Mouse (Mus musculus): ENCODE data around the gene Flnb. TPM values are rescaled to one million over a fixed set of nuclear protein-coding genes. Genes with fewer than 3 reads are reported as not detected.
A peak's percentile ranks its signal among the peaks of the same experiment; 100 is the strongest.

Flnb gene
- polyA plus RNA-seq, 2 experiments from 2014 or later, result 5.1 to 6.6 TPM

GRCm38 (mm10) chr14:7863871-7864505, 46.2 kb downstream of the Flnb start:
- ATAC-seq, result no peak

GRCm38 (mm10) chr14:7864506-7864899, 46.7 kb downstream of the Flnb start:
- no peak for ATAC-seq

GRCm38 (mm10) chr14:7867224-7867623, 49.5 kb downstream of the Flnb start:
- ATAC-seq, result no peak

GRCm38 (mm10) chr14:7867841-7868240, 50.1 kb downstream of the Flnb start:
- no peak for ATAC-seq

GRCm38 (mm10) chr14:7869796-7870195, 52.0 kb downstream of the Flnb start:
- no peak for ATAC-seq

DNA sequence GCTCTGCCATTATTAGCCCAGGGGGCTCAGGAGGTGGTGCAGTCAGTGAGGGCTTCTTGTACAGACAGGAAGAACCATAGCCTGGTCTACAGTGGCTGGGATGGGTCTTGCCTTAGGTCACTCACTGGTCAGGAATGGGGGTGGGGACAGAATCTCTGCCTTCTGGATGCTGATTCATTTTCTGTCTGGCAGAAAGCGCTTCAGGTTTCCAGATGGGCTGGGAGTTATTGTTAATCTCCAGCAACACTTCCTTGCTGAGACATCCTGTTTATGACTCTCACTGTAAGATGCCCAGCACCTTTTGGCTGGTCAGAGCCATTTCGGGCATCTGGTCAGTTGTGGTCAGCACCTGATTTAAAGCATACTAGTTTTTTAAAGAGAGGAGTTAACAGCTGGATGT, 55.8 kb downstream of the Flnb start:
- ATAC-seq, result no peak

DNA sequence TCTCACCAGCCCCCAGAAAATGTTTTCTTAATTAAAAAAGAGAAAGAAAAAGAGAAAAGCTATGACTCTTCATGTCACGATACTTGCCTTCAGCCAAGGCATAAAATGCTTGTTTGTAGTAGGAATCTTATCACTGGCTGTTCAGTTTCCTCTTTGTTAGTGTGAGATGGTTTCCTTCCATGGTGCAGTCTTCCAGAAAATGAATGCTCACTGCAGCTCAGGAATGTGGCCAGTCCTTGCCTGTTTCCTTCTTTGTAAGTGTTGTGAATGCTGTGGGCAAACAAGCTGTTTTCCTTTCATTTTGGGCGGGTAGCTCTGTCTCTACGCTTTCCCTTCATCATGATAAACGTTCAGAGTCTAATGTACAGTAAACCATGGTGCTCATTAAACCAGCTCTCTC, 56.7 kb downstream of the Flnb start:
- ATAC-seq, result no peak

- ATAC-seq, result no peak
Observed at GRCm38 (mm10) chr14:7877957-7878356, 60.2 kb downstream of the Flnb start.

- no peak for ATAC-seq
Observed at GRCm38 (mm10) chr14:7880389-7880788, 62.6 kb downstream of the Flnb start.

- ATAC-seq, result no peak
Observed at GRCm38 (mm10) chr14:7881533-7881932, 63.8 kb downstream of the Flnb start.

DNA sequence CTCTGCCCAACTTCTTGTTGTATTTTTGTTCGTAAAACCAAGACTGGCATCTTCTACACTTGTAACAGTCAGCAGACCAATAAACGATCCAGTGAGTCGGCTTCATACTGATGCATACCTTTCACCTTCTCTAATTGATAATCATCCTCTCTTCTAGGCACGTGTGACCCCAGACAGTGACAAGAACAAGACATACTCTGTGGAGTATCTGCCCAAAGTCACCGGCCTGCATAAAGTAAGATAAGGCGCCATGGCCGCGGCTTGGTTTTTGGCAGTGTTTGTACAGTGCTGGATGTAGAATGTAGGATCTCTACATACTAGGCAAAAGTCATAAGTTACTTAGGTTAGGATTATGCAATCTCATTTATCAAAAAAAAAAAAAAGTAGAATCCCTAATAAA, 64.3 kb downstream of the Flnb start:
- ATAC-seq, result no peak

- no peak for ATAC-seq
Observed at GRCm38 (mm10) chr14:7884158-7884557, 66.4 kb downstream of the Flnb start.

DNA sequence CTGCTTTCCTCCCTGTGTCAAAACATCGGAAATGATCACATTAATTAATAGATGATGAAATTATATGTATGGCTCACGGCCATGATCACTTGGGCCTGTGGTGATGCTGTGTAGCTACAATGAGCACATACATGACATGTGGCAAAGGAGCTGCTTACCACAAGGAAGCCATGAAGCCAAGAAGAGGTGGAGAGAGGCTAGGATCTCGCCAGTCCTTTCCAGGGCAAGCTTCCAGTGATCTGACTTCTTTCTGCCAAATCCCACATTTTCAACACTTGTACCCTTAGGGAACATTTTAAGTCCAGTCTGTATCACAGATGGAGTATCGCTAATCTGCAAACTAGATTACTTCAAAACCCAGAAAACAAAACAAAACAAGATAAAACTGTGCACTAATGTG, 67.1 kb downstream of the Flnb start:
- ATAC-seq, result no peak

DNA sequence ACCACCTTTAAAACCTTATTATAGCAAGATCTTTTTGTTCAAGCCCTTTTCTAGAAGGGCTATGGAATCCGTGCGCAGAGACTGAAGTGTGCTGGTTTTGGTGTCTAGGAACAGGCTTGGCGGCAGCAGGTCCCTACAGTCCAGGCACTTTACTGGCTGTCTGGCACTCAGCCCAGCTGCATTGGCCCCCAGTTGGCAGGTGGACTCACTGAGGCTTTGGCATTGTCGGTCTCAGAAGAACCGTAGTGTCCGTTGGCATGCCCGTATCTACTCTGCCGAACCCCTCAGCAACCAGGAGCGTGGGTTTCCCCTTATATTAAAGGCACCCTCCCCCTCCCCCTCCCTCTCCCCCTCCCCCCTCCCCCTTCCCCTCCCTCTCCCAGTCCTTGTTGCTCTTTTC, 67.8 kb downstream of the Flnb start:
- ATAC-seq, result no peak

DNA sequence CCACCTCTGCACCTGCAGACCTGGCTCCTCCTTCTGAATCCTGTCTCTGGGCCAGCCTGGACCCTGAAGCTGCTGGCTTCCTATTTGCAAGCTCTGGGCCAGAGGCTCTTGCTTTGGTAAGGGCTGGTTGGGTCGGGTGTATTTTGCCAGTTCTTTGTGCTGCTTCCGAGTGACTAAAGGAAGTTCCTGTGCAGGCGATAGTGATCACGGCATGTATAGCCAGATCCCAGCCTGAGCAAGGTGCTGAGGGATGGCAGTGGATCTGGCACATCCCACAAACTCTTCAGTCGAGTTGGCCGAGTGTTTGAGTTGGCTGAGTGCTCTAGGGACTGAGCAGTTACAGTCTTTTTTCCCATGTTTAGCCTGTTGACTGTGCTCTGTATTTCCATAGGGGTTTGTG, 68.3 kb downstream of the Flnb start:
- no peak for ATAC-seq

- no peak for ATAC-seq
Observed at GRCm38 (mm10) chr14:7887171-7887570, 69.4 kb downstream of the Flnb start.

DNA sequence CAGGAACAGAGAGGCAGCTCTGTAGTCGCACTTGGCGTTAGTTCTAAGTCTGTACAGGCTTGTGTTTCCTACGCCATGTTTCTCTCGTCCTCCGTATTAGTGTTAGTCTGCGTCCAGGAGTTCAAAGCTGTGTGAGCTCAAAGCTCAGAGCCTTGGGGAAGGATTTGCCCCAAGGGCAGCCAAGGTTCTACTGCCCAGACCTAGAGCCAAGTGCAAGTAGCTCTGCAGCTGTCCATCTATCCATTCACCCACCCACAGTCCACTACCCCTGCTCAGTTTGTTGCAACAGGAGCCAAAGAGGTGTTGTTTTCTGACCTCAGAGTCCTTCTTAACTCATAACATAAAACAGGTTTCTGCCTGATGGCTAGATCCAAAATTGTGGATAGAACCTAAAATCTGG, 70.5 kb downstream of the Flnb start:
- ATAC-seq, result no peak

DNA sequence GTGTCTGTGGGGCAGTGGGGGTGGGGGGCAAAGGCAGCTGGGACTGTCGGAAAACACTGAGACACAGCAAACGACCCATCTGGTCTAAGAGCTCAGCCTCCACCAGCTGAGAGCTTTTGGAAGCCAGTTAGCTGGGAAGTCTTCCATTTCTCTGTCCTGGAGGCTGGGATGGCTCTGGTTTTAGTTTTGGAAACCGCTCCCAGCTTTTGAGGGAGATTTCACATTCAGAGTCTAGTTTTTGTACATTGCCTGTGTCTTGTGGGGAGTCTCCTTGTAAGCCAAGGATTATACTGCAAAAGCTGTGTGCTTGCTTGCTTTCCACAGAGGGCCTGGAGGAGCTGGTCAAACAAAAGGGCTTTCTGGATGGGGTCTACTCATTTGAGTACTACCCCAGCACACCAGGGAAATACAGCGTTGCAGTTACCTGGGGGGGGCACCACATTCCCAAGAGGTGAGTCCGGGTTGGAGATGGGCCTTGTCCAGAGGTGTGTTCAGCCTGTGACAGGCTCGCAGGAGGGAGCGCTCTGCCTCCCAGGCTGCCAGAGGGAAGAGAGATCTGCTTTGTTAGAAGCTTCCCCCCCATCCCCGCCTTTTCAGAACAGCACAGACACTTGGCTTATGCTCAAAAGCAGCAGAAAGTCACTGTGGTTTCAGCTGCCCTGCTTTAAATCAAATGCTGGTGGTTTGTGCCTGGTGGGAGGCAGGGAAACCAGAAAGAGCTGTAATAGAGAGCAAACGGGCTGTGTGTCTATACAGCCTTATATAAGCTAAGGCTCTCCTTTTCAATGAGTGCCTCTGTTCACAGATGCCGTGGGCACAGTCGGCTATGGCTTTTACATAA, 71.3 kb downstream of the Flnb start:
- no peak for ATAC-seq

DNA sequence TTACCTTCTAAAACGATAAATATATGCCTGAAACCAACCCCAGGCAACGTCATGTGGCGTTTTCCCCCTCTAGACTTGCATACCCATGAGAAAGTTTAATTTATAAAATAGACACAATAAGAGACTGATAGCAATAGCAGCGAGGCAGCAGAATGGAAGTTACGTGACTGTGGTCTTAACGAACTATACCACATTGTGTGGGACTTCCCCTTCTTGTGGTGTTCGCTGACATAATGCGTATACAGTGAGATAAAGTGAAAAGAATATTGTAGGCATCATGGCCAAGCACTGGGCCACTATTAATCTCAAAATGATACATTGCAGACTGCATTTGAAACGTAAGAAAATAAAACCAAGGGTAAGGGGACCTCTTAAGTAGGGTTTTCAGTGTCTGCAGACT, 72.1 kb downstream of the Flnb start:
- ATAC-seq, result peak; percentile 97

GRCm38 (mm10) chr14:7891401-7891800, 73.6 kb downstream of the Flnb start:
- ATAC-seq, result no peak

GRCm38 (mm10) chr14:7896126-7896525, 78.4 kb downstream of the Flnb start:
- ATAC-seq, result no peak

DNA sequence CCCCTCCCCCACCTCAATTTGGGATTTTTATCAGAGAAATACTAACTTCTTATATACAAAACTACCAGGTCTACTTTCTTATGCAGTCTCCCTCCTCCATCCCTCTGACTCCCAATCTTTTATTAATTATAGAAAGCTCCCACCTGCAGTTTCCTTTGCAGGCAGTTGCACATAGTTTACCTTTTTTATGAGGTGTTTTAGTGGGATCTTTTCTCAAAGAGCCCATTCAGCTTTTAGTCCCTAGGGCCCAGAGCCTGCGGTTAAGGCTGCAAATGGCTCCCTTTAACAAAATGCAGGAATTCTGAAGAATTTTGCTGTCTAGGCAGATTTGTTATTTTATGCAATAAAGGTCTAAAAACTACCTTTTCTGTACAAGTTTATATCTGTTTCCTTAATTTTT, 78.9 kb downstream of the Flnb start:
- ATAC-seq, result no peak

GRCm38 (mm10) chr14:7899986-7900385, 82.2 kb downstream of the Flnb start:
- no peak for ATAC-seq

GRCm38 (mm10) chr14:7900481-7901049, 82.8 kb downstream of the Flnb start:
- no peak for ATAC-seq

Data from activated CD4-positive, CD25-positive, alpha-beta regulatory T cell, adult 4 months (primary cell).